Mouse (Mus musculus): ENCODE measurements around the gene S100a5.

Gene S100a5

GRCm38 (mm10) chr3:90600458-90601195 is 7.7 kb upstream of the S100a5 start:
- no peak for DNase-seq (ENCODE audit: low spot score)

GRCm38 (mm10) chr3:90601486-90602110 is 6.7 kb upstream of the S100a5 start, which contains the start of gene Gm42674:
TSS of gene Gm42674 (plus strand) at chr3:90601904.
- DNase-seq (ENCODE audit: low spot score), result no peak

- no peak for DNase-seq (ENCODE audit: low spot score)
Observed at GRCm38 (mm10) chr3:90603623-90604022, 4.7 kb upstream of the S100a5 start, which contains the start of gene S100a4. TSS of gene S100a4 (plus strand) at chr3:90603771.

GRCm38 (mm10) chr3:90604416-90604815 is 3.9 kb upstream of the S100a5 start:
- DNase-seq (ENCODE audit: low spot score), result peak; percentile 86

- DNase-seq (ENCODE audit: low spot score), result no peak
Observed at GRCm38 (mm10) chr3:90605049-90605448, 3.3 kb upstream of the S100a5 start.

GRCm38 (mm10) chr3:90605736-90606135 is 2.6 kb upstream of the S100a5 start:
- DNase-seq (ENCODE audit: low spot score), result no peak

- no peak for DNase-seq (ENCODE audit: low spot score)
Observed at GRCm38 (mm10) chr3:90606185-90606584, 2.1 kb upstream of the S100a5 start.

GRCm38 (mm10) chr3:90607361-90607760 is 962 bp upstream of the S100a5 start:
- no peak for DNase-seq (ENCODE audit: low spot score)

GRCm38 (mm10) chr3:90609102-90609501 is 779 bp downstream of the S100a5 start:
- no peak for DNase-seq (ENCODE audit: low spot score)

- no peak for DNase-seq (ENCODE audit: low spot score)
Observed at GRCm38 (mm10) chr3:90611494-90611893, 3.2 kb downstream of the S100a5 start.

GRCm38 (mm10) chr3:90612061-90612460 is 3.7 kb downstream of the S100a5 start:
- DNase-seq (ENCODE audit: low spot score), result no peak

- DNase-seq (ENCODE audit: low spot score), result peak; percentile 51
Observed at GRCm38 (mm10) chr3:90612728-90613291, 4.5 kb downstream of the S100a5 start, which contains the start of gene S100a6. TSS of gene S100a6 (plus strand) at chr3:90612882.

- no peak for DNase-seq (ENCODE audit: low spot score)
Observed at GRCm38 (mm10) chr3:90613461-90614147, 5.3 kb downstream of the S100a5 start.

GRCm38 (mm10) chr3:90614148-90614530 is 5.8 kb downstream of the S100a5 start:
- no peak for DNase-seq (ENCODE audit: low spot score)

- no peak for DNase-seq (ENCODE audit: low spot score)
Observed at GRCm38 (mm10) chr3:90614611-90615251, 6.4 kb downstream of the S100a5 start.

- DNase-seq (ENCODE audit: low spot score), result peak; percentile 69
Observed at GRCm38 (mm10) chr3:90615415-90615814, 7.1 kb downstream of the S100a5 start.

GRCm38 (mm10) chr3:90615911-90616310 is 7.6 kb downstream of the S100a5 start:
- DNase-seq (ENCODE audit: low spot score), result no peak

GRCm38 (mm10) chr3:90617586-90617985 is 9.3 kb downstream of the S100a5 start:
- no peak for DNase-seq (ENCODE audit: low spot score)

- DNase-seq (ENCODE audit: low spot score), result no peak
Observed at GRCm38 (mm10) chr3:90621552-90621951, 13.2 kb downstream of the S100a5 start.

- DNase-seq (ENCODE audit: low spot score), result peak; percentile 77
Observed at GRCm38 (mm10) chr3:90623435-90624071, 15.2 kb downstream of the S100a5 start.

GRCm38 (mm10) chr3:90625496-90625895 is 17.2 kb downstream of the S100a5 start:
- DNase-seq (ENCODE audit: low spot score), result no peak

Measured in ovary, postnatal 14 days (tissue).